Mouse (Mus musculus) C2C12 (cell line): ENCODE data around the gene Atrnl1. TPM values are rescaled to one million over a fixed set of nuclear protein-coding genes. Genes with fewer than 3 reads are reported as not detected.

Source experiments
- H3K27me3 ChIP-seq: one replicate; pipeline ENCODE4 v1.6.1; 2011; ENCODE audit not compliant: control insufficient read depth, insufficient read depth, insufficient read length
- H3K36me3 ChIP-seq: one replicate; pipeline ENCODE4 v1.6.1; 2011; ENCODE audit not compliant: control insufficient read depth, insufficient read depth
- H3K4me3 ChIP-seq: one replicate; pipeline ENCODE4 v1.5.1; 2011; ENCODE audit warnings: mild to moderate bottlenecking, control low read depth; ENCODE audit not compliant: poor library complexity, insufficient read depth, severe bottlenecking
- H3K79me2 ChIP-seq: one replicate; pipeline ENCODE4 v1.6.1; 2011; ENCODE audit not compliant: control insufficient read depth, insufficient read depth
- H3K79me3 ChIP-seq: one replicate; pipeline ENCODE4 v1.6.1; 2011; ENCODE audit warnings: low read depth, control low read depth
- H3ac ChIP-seq: one replicate; pipeline ENCODE3; 2011; ENCODE audit warnings: low read depth; ENCODE audit not compliant: control insufficient read depth, insufficient read length
- CEBPB ChIP-seq: IDR thresholded peaks from one replicate; pipeline ENCODE4 v1.6.1; 2011; ENCODE audit warnings: low read depth, mild to moderate bottlenecking, control low read depth, moderate library complexity
- CTCF ChIP-seq: IDR thresholded peaks from one replicate; pipeline ENCODE4 v1.5.1; 2011; ENCODE audit not compliant: control insufficient read depth, insufficient read depth, insufficient read length
- FOSL1 ChIP-seq: IDR thresholded peaks from one replicate; pipeline ENCODE4 v1.8.0; 2011; ENCODE audit warnings: mild to moderate bottlenecking, low read length; ENCODE audit not compliant: poor library complexity, insufficient read depth, severe bottlenecking
- MAX ChIP-seq: IDR thresholded peaks from one replicate; pipeline ENCODE4 v1.6.1; 2011; ENCODE audit warnings: mild to moderate bottlenecking, control low read depth
- MYOD1 ChIP-seq: IDR thresholded peaks from one replicate; pipeline ENCODE4 v1.6.1; 2011; ENCODE audit warnings: low read depth; ENCODE audit not compliant: control insufficient read depth, insufficient read length
- MYOG ChIP-seq: IDR thresholded peaks from one replicate; pipeline ENCODE4 v1.6.1; 2011; ENCODE audit not compliant: control insufficient read depth, insufficient read length; ENCODE audit errors: extremely low read depth
- USF1 ChIP-seq: IDR thresholded peaks from one replicate; pipeline ENCODE4 v1.6.1; 2011; ENCODE audit warnings: low read depth, mild to moderate bottlenecking, control low read depth, moderate library complexity
- polyA plus RNA-seq: library from polyadenylated mRNA; unstranded; fragments of >200 nt; fragmentation: generic; extraction: Trizol; gene quantifications from one replicate; pipeline ENCODE4 v1.2.1, GENCODE M21; 2012; ENCODE audit warnings: missing spikeins

The Atrnl1 gene
- polyA plus RNA-seq, 1 experiment: 3.3 TPM

- Histone ChIP-seq H3K27me3 (no peaks in the 10 kb centered on the region), H3K4me3 (no peak overlapping the region)
- TF ChIP-seq MYOG (no peak), CTCF (no peak), USF1 (no peak), MAX (no peak), MYOD1 (no peak), CEBPB (no peak), FOSL1 (no peak)
Measured at GRCm38 (mm10) chr19:58124566-58124965, 513.7 kb downstream of the Atrnl1 start.

GRCm38 (mm10) chr19:58125010-58125409, 514.2 kb downstream of the Atrnl1 start:
- no peak overlapping the region for H3K4me3 ChIP-seq
- H3ac ChIP-seq: no peak overlapping the region
- TF ChIP-seq MAX (no peak), FOSL1 (no peak), MYOD1 (no peak), CEBPB (no peak), CTCF (no peak), MYOG (no peak), USF1 (no peak)
- H3K27me3 ChIP-seq: no peaks in the 10 kb centered on the region
- no peaks in the 10 kb centered on the region for H3K79me2 ChIP-seq
- H3K36me3 ChIP-seq: no peaks in the 10 kb centered on the region
- H3K79me3 ChIP-seq: no peaks in the 10 kb centered on the region

More at GRCm38 (mm10) chr19:58124566-58124965, 513.7 kb downstream of the Atrnl1 start:
- Histone ChIP-seq H3ac (no peak overlapping the region), H3K79me3 (no peaks in the 10 kb centered on the region), H3K36me3 (no peaks in the 10 kb centered on the region), H3K79me2 (no peaks in the 10 kb centered on the region)

GRCm38 (mm10) chr19:58131896-58132295, 521.1 kb downstream of the Atrnl1 start:
- TF ChIP-seq CEBPB: no peak
- TF ChIP-seq FOSL1: no peak
- TF ChIP-seq USF1: no peak
- no peak for TF ChIP-seq MYOG
- TF ChIP-seq CTCF: no peak
- TF ChIP-seq MAX: no peak
- no peak for TF ChIP-seq MYOD1
- Histone ChIP-seq H3K4me3 (no peak overlapping the region), H3K79me3 (no peaks in the 10 kb centered on the region), H3K27me3 (no peaks in the 10 kb centered on the region), H3K79me2 (no peaks in the 10 kb centered on the region), H3ac (no peak overlapping the region), H3K36me3 (no peaks in the 10 kb centered on the region)

- H3K79me2 ChIP-seq: no peaks in the 10 kb centered on the region
- no peak overlapping the region for H3K4me3 ChIP-seq
- no peaks in the 10 kb centered on the region for H3K36me3 ChIP-seq
- H3K79me3 ChIP-seq: no peaks in the 10 kb centered on the region
- TF ChIP-seq MYOD1 (no peak), FOSL1 (no peak)
- no peaks in the 10 kb centered on the region for H3K27me3 ChIP-seq
- no peak overlapping the region for H3ac ChIP-seq
Measured at GRCm38 (mm10) chr19:58140191-58140784, 529.5 kb downstream of the Atrnl1 start.

GRCm38 (mm10) chr19:58143853-58144454, 533.1 kb downstream of the Atrnl1 start:
- Histone ChIP-seq H3K79me3 (no peaks in the 10 kb centered on the region), H3K79me2 (no peaks in the 10 kb centered on the region), H3K4me3 (no peak overlapping the region), H3K36me3 (no peaks in the 10 kb centered on the region), H3K27me3 (no peaks in the 10 kb centered on the region), H3ac (no peak overlapping the region)
- TF ChIP-seq MAX (no peak), MYOG (no peak), USF1 (no peak), CTCF (no peak), CEBPB (no peak), MYOD1 (no peak), FOSL1 (no peak)

GRCm38 (mm10) chr19:58145521-58145920, 534.7 kb downstream of the Atrnl1 start:
- Histone ChIP-seq H3K79me3 (no peaks in the 10 kb centered on the region), H3K27me3 (no peaks in the 10 kb centered on the region), H3ac (no peak overlapping the region), H3K4me3 (no peak overlapping the region), H3K36me3 (no peaks in the 10 kb centered on the region), H3K79me2 (no peaks in the 10 kb centered on the region)
- TF ChIP-seq MYOD1 (no peak), MYOG (no peak), USF1 (no peak), MAX (no peak), FOSL1 (no peak), CEBPB (no peak), CTCF (no peak)
